Mouse (Mus musculus) megakaryocyte, embryonic 14.5 days (primary cell): ENCODE data around the gene Tcp11.

ENCODE experiments used
- FLI1 ChIP-seq: IDR thresholded peaks from 2 replicates; pipeline ENCODE4 v1.6.1; 2012; ENCODE audit warnings: low read length, inconsistent platforms, mixed read lengths
- GATA1 ChIP-seq: IDR thresholded peaks from 3 replicates; pipeline ENCODE4 v1.6.1; 2012; ENCODE audit warnings: mixed read lengths, low read length, inconsistent platforms, borderline replicate concordance

GRCm38 (mm10) chr17:28040620-28041019 is 39.8 kb downstream of the Tcp11 start:
- TF ChIP-seq GATA1 (no peak), FLI1 (no peak)
